Mouse (Mus musculus) midbrain, embryonic 16.5 days (tissue): ENCODE data around the gene Upp2. TPM values are rescaled to one million over a fixed set of nuclear protein-coding genes. Genes with fewer than 3 reads are reported as not detected.
A peak's percentile ranks its signal among the peaks of the same experiment; 100 is the strongest.

ENCODE experiments used
- ATAC-seq: fragments of 200-750 bp; cut with Nextera tagmentation; 2 replicates; pipeline ENCODE4 v1.8.0; 2017; ENCODE audit warnings: moderate TSS enrichment
- H3K27ac ChIP-seq: fragments of 300-500 bp; sonication (generic); 2 replicates; pipeline ENCODE4 v1.5.1; 2014; ENCODE audit warnings: mild to moderate bottlenecking, low read length, mixed read lengths
- H3K27me3 ChIP-seq: fragments of 300-500 bp; sonication (generic); 2 replicates; pipeline ENCODE4 v1.6.1; 2014; ENCODE audit warnings: low read depth, low read length, mixed read lengths; ENCODE audit not compliant: control insufficient read depth, insufficient read depth
- H3K36me3 ChIP-seq: fragments of 300-500 bp; sonication (generic); 2 replicates; pipeline ENCODE4 v1.6.1; 2014; ENCODE audit warnings: mild to moderate bottlenecking, low read length, moderate library complexity, mixed read lengths; ENCODE audit not compliant: control insufficient read depth, insufficient read depth
- H3K4me1 ChIP-seq: fragments of 300-500 bp; sonication (generic); 2 replicates; pipeline ENCODE4 v1.6.1; 2014; ENCODE audit warnings: mild to moderate bottlenecking, low read length, mixed read lengths; ENCODE audit not compliant: control insufficient read depth, insufficient read depth
- H3K4me2 ChIP-seq: fragments of 300-500 bp; sonication (generic); 2 replicates; pipeline ENCODE4 v1.6.1; 2014; ENCODE audit warnings: mild to moderate bottlenecking, low read length, mixed read lengths
- H3K4me3 ChIP-seq: fragments of 300-500 bp; sonication (generic); 2 replicates; pipeline ENCODE4 v1.5.1; 2014; ENCODE audit warnings: low read depth, mild to moderate bottlenecking, low read length, moderate library complexity, mixed read lengths
- H3K9ac ChIP-seq: fragments of 300-500 bp; sonication (generic); 2 replicates; pipeline ENCODE4 v1.6.1; 2014; ENCODE audit warnings: low read depth, low read length, mixed read lengths
- H3K9me3 ChIP-seq: fragments of 300-500 bp; sonication (generic); replicated peaks from 2 replicates; pipeline ENCODE4 v1.6.1; 2014; ENCODE audit warnings: mild to moderate bottlenecking, low read length, mixed read lengths; ENCODE audit not compliant: control insufficient read depth, poor library complexity, severe bottlenecking
- WGBS: fragments of 180-500 bp; shearing (Covaris S2); extraction: QIAGEN DNeasy Blood & Tissue Kit; methylation state at CpG from one replicate; pipeline ENCODE4 v1.1.7; 2014; 5-methylcytosine and 5-hydroxymethylcytosine counted together
- polyA plus RNA-seq: library from polyadenylated mRNA; unstranded; fragments of >200 nt; fragmentation: Nextera tagmentation; extraction: Ambion mirVana; gene quantifications from 2 replicates; pipeline ENCODE4 v1.2.1, GENCODE M21; 2015

The Upp2 gene
- polyA plus RNA-seq, 1 experiment from 2014 or later = 16.6 TPM

DNA sequence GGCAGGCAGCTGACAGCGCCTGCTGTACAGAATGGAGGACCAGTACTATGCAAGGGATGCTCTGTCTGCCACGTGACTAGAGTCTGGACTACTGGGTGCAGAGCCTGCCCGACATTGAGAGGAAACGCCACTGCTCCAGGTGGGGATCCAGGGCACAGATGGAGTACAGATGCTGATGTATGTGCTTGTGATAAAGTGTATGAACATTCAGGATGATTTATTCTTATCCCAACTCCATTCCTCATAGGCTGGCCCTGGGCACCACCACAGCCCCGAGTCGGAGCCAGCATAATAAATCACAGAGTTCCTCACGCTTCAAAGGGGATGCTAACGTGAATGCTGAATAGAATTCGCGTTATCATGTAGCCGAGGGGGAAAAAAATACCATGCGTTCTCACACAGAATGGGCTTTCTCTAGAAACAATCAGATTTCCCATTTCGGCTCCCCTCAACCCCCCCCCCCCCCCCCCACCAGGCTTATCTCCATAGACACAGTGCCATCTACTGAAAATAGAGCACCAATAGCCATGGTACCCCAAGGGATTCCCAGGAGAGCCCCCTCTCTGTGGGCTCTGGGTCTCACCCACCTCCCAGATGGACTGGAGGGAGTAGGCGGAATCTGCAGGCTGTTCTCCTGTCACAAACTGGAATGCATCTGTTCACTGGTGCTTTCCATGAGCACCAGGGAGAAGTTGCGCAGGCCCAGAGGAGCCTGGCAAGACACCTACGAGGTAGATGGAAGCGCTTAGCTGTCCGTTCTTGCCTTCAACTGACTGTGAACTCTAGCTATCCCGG, 74.9 kb downstream of the Upp2 start:
- 0 out of 2 replicates have a peak, but pooled peaks have one; percentile 67 for ATAC-seq
- Histone ChIP-seq H3K9ac (no peak overlapping the region), H3K27ac (no peak overlapping the region), H3K9me3 (no peaks in the 10 kb centered on the region), H3K4me1 (no peaks in the 10 kb centered on the region), H3K36me3 (no peaks in the 10 kb centered on the region), H3K4me3 (no peak overlapping the region), H3K4me2 (0 out of 2 replicates have a peak overlapping the region, but pooled peaks have one; percentile 2), H3K27me3 (no peaks in the 10 kb centered on the region)
- 65% methylated on average over 19 of the region's 19 CpGs for WGBS

DNA sequence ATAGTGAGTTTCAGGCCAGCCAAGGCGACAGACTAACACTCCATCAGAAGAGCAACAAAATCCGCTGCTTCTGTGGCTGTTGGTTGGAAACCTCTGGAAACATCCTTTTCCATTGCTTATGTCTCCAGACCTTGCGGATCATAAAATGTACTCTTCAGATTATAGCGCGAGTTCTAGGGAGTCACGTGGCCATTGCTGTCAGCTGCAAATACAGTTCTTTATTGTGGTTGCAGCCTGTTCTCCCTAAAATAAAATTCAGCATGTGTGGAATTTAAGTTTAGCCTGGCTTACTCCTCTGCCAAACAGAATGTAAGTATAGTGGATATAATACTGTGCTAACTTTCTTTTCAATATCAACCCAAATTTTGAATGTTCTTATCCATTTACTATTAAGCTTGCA, 78.6 kb downstream of the Upp2 start:
- no peaks in the 10 kb centered on the region for H3K27me3 ChIP-seq
- ATAC-seq = no peak
- no peak overlapping the region for H3K4me2 ChIP-seq
- H3K4me3 ChIP-seq = no peak overlapping the region
- no peaks in the 10 kb centered on the region for H3K4me1 ChIP-seq
- H3K9ac ChIP-seq = no peak overlapping the region
- no peaks in the 10 kb centered on the region for H3K36me3 ChIP-seq
- 97% methylated on average over 6 of the region's 6 CpGs for WGBS
- H3K9me3 ChIP-seq = no peaks in the 10 kb centered on the region
- no peak overlapping the region for H3K27ac ChIP-seq

DNA sequence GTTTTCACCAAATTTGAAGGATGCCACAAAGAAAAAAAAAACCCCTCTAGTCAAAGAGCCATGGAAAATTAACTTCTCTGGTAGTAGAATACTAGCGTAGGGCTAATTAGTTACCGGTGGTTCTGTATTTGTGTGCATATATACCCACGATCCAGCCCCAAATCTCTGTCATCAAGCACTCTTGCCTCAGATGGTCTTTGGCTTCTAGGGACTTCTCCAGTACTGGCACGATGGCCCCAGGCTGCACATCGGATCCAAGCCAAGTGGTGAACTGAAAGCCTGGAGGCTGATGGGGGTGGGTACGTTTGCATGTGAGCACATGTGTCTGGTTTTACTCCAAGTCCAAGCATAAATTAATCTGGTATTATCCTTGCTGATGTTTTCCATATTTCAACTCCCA, 88.1 kb downstream of the Upp2 start:
- H3K36me3 ChIP-seq = no peaks in the 10 kb centered on the region
- WGBS = 82% methylated on average over 6 of the region's 6 CpGs

DNA sequence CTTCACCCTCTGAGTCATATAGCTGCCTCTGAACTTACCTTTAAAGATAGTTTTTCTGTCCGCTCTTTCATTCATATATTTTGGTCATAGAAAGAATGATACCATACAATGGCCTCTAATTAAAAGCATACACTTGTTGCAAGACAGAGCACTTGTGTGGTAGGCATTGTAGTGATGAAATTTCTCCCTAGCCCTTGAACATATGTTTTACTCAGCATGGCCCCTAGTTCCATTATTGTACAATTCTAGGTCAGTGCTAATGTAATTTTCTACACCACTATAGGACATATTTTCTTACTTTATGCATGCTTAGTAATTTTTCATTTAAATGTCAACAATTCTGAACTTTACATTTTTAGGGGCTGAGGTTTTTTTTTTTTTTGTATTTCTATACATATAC, 89.9 kb downstream of the Upp2 start:
- Histone ChIP-seq H3K9ac (no peak overlapping the region), H3K4me3 (no peak overlapping the region), H3K27ac (no peak overlapping the region), H3K27me3 (no peaks in the 10 kb centered on the region), H3K4me1 (peaks cover 9% of the 10 kb centered on the region; the same call in 1 of the 2 replicates), H3K9me3 (no peaks in the 10 kb centered on the region), H3K4me2 (no peak overlapping the region), H3K36me3 (no peaks in the 10 kb centered on the region)
- whole genome bisulfite sequencing = 100% methylated on average over 1 of the region's 1 CpGs
- ATAC-seq = no peak

More for the DNA sequence above, 88.1 kb downstream of the Upp2 start:
- H3K4me3 ChIP-seq = no peak overlapping the region
- H3K4me1 ChIP-seq = peaks cover 2% of the 10 kb centered on the region; the same call in 1 of the 2 replicates
- no peak overlapping the region for H3K4me2 ChIP-seq
- no peaks in the 10 kb centered on the region for H3K27me3 ChIP-seq
- ATAC-seq = no peak
- no peak overlapping the region for H3K9ac ChIP-seq
- no peak overlapping the region for H3K27ac ChIP-seq
- H3K9me3 ChIP-seq = no peaks in the 10 kb centered on the region

DNA sequence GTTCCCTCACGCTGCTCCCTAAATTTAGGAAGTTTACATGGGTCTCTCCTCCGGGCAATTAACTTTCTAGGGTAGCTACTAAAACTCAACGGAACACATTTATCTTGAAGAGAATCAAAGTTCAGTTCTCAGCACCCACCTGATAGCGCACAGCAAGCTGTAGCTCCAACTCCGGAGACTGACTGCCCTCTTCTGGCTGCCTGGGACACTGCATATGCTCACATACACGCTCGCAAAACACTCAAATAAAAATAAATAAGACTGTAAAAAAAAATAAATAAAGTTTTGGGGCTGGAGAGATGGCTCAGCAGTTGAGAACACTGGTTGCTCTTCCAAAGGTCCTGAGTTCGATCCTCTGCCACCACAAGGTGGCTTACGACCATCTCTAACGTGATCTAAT, 90.8 kb downstream of the Upp2 start:
- no peak for ATAC-seq
- no peak overlapping the region for H3K27ac ChIP-seq
- H3K4me3 ChIP-seq = no peak overlapping the region
- 96% methylated on average over 10 of the region's 10 CpGs for WGBS
- no peak overlapping the region for H3K4me2 ChIP-seq
- H3K9me3 ChIP-seq = no peaks in the 10 kb centered on the region
- peaks cover 9% of the 10 kb centered on the region; the same call in 1 of the 2 replicates for H3K4me1 ChIP-seq
- no peaks in the 10 kb centered on the region for H3K27me3 ChIP-seq
- H3K36me3 ChIP-seq = no peaks in the 10 kb centered on the region
- H3K9ac ChIP-seq = no peak overlapping the region

DNA sequence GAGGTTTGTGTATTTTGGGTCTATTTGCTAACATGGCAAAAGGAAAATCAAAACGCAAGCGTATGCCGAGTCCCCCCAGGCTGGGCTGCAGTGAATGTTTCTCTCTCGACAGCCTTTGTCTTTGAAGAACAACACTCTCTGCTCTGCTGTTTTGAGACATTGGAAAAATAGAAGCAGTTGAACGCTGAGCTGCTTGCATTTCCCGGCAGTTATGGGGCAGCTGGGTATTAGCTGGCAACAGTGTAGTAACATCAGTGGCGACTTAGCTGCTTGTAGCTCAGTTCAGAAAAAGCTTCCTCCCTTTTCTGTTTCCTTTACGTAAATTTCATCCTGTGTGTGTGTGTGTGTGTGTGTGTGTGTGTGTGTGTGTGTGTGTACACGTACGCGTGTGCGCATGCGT, 93.5 kb downstream of the Upp2 start:
- no peak overlapping the region for H3K27ac ChIP-seq
- peak; percentile 34; the same call in 1 of the 2 replicates for ATAC-seq
- H3K9ac ChIP-seq = no peak overlapping the region
- 56% methylated on average over 13 of the region's 13 CpGs for WGBS
- peaks cover 9% of the 10 kb centered on the region; the same call in 1 of the 2 replicates for H3K4me1 ChIP-seq
- peak overlapping the region; percentile 19; the same call in 1 of the 2 replicates for H3K4me2 ChIP-seq
- H3K9me3 ChIP-seq = no peaks in the 10 kb centered on the region
- no peaks in the 10 kb centered on the region for H3K27me3 ChIP-seq
- H3K4me3 ChIP-seq = no peak overlapping the region
- no peaks in the 10 kb centered on the region for H3K36me3 ChIP-seq

DNA sequence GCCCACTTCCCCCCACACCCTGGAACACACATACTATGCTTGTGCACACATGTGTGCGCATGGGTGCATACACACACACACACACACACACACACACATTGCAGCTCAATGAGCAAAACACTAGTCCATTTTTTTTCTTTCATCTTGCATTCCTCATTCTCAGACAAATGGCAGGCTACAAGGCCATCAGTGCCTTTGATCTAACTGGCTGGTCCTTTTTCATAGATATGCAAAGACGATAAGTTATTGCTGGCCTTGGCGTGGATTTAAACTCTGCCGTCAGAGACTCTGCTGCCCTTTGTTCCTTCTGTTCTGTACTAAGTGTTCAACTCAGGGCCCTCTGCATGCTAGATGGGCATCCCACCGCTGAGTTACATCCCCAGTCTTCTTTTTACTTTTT, 94.0 kb downstream of the Upp2 start:
- Histone ChIP-seq H3K4me2 (no peak overlapping the region), H3K4me3 (no peak overlapping the region), H3K9me3 (no peaks in the 10 kb centered on the region), H3K36me3 (no peaks in the 10 kb centered on the region), H3K9ac (no peak overlapping the region), H3K27me3 (no peaks in the 10 kb centered on the region), H3K27ac (no peak overlapping the region), H3K4me1 (peaks cover 9% of the 10 kb centered on the region; the same call in 1 of the 2 replicates)
- 0 out of 2 replicates have a peak, but pooled peaks have one; percentile 20 for ATAC-seq
- 62% methylated on average over 5 of the region's 5 CpGs for WGBS

DNA sequence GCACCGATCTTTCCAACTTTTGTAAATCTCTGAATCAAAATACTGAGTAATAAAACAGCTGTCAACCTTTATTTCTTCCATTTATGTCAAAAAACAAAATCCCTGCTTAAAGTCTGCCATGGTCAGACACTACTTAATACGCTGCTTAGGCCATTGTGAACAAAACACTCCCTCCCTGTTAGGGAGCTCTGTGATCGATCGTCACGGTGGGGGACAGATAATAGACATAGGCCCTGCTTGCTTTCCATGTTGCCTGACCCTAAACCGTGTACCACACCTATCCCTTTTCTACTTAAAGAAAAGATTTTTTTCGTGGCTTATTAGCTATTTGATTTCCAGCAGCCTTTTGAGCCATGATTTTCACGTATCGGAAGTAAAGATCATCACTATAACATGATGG, 95.6 kb downstream of the Upp2 start:
- ATAC-seq = no peak
- Histone ChIP-seq H3K9ac (no peak overlapping the region), H3K4me1 (peaks cover 9% of the 10 kb centered on the region; the same call in 1 of the 2 replicates), H3K27ac (no peak overlapping the region), H3K36me3 (no peaks in the 10 kb centered on the region), H3K9me3 (no peaks in the 10 kb centered on the region), H3K4me2 (no peak overlapping the region), H3K27me3 (no peaks in the 10 kb centered on the region), H3K4me3 (no peak overlapping the region)
- 30% methylated on average over 9 of the region's 9 CpGs for WGBS

DNA sequence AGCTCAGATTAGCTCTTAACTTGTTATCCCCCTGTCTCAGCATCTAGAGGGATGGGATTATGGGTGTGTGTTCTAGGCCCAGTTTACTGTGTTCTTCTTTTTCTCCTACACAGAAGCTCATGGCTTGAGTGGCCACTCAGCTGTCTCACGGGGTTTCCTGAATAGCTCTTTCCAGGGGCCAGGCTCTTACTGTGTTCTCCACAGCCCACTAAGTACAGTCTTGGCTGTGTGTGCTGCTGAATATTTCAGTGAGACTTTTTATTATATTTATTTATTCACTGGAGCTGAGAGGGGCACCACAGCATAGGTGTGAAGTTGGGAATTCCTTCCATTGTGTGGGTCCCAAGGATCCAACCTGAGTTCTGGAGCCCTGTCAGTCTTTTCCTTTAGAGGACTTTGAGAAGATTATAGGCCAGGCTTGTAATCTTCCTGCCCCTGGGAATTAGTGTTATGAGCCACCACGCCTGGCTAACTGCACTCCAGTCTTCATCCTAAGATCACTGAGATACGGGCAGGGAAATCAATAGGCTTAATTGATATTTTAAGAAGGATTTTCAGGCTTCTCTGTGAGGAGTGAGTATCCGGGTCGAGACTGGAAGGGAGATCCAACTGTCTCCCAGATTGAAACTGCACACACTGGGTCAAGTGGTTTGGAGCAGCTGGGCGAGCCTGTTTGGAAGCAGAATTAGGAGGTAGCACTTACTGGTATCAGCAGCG, 96.5 kb downstream of the Upp2 start:
- no peak overlapping the region for H3K27ac ChIP-seq
- H3K4me1 ChIP-seq = peaks cover 9% of the 10 kb centered on the region; the same call in 1 of the 2 replicates
- no peaks in the 10 kb centered on the region for H3K9me3 ChIP-seq
- no peaks in the 10 kb centered on the region for H3K36me3 ChIP-seq
- no peak for ATAC-seq
- WGBS = 53% methylated on average over 7 of the region's 7 CpGs
- H3K4me2 ChIP-seq = no peak overlapping the region
- no peaks in the 10 kb centered on the region for H3K27me3 ChIP-seq
- no peak overlapping the region for H3K9ac ChIP-seq
- no peak overlapping the region for H3K4me3 ChIP-seq
